Mouse (Mus musculus) B cell, adult 2 months (primary cell): ENCODE measurements at regions not wholly inside any gene's neighbourhood (a gene's known extent, or its start where the extent isn't known, plus 50 kb on each side); places are given as distances from the start of the nearest gene placed in this dataset.

Source experiments
- DNase-seq, 2 experiments: peaks; one replicate each; pipeline ENCODE4 v3.0.0; 2022

- DNase-seq, result no peak
Measured at GRCm38 (mm10) chrX:11180194-11180816, 118.8 kb upstream of the H2al1a start.

GRCm38 (mm10) chrX:11181855-11182254 lies 117.2 kb upstream of the H2al1a start:
- DNase-seq, result no peak

- no peak for DNase-seq
Measured at GRCm38 (mm10) chrX:11190851-11191250, 108.2 kb upstream of the H2al1a start.

GRCm38 (mm10) chrX:11204135-11204534 lies 94.9 kb upstream of the H2al1a start:
- no peak for DNase-seq

GRCm38 (mm10) chrX:11209895-11210294 lies 89.2 kb upstream of the H2al1a start:
- no peak for DNase-seq

GRCm38 (mm10) chrX:11212811-11213210 lies 86.2 kb upstream of the H2al1a start:
- DNase-seq, result no peak

GRCm38 (mm10) chrX:11213492-11213891 lies 85.6 kb upstream of the H2al1a start:
- DNase-seq, result peak; percentile 37 to 56

GRCm38 (mm10) chrX:11239066-11239465 lies 60.0 kb upstream of the H2al1a start:
- no peak for DNase-seq

- no peak for DNase-seq
Measured at GRCm38 (mm10) chrX:11245576-11245975, 53.5 kb upstream of the H2al1a start.
